Mouse (Mus musculus) liver, postnatal 0 days (tissue): Measurements from ENCODE around the gene Rag1. TPM values are rescaled to one million over a fixed set of nuclear protein-coding genes. Genes with fewer than 3 reads are reported as not detected.

Experiments used
- ATAC-seq: fragments of 200-750 bp; cut with Nextera tagmentation; 2 replicates; pipeline ENCODE4 v1.8.0; 2017; ENCODE audit warnings: mild to moderate bottlenecking, moderate library complexity
- DNase-seq: peaks from one replicate; pipeline ENCODE4 v3.0.0-alpha.2; 2016
- H3K27ac ChIP-seq: fragments of 300-500 bp; sonication (generic); 2 replicates; pipeline ENCODE4 v1.5.1; 2014; ENCODE audit warnings: antibody characterized with exemption, moderate library complexity, mild to moderate bottlenecking, low read depth
- H3K27me3 ChIP-seq: fragments of 300-500 bp; sonication (generic); 2 replicates; pipeline ENCODE4 v1.6.1; 2014; ENCODE audit warnings: low read length, control low read depth, mixed read lengths; ENCODE audit not compliant: insufficient read depth
- H3K36me3 ChIP-seq: fragments of 300-500 bp; sonication (generic); replicated peaks from 2 replicates; pipeline ENCODE4 v1.6.1; 2014; ENCODE audit warnings: mild to moderate bottlenecking, control low read depth, low read length, moderate library complexity, mixed read lengths; ENCODE audit not compliant: insufficient read depth
- H3K4me1 ChIP-seq: fragments of 300-500 bp; sonication (generic); 2 replicates; pipeline ENCODE4 v1.6.1; 2014; ENCODE audit warnings: antibody characterized with exemption, mild to moderate bottlenecking, control low read depth; ENCODE audit not compliant: insufficient read depth
- H3K4me2 ChIP-seq: fragments of 300-500 bp; sonication (generic); 2 replicates; pipeline ENCODE4 v1.6.1; 2014; ENCODE audit warnings: low read depth, mild to moderate bottlenecking, low read length, moderate library complexity, mixed read lengths
- H3K4me3 ChIP-seq: fragments of 300-500 bp; sonication (generic); 2 replicates; pipeline ENCODE4 v1.5.1; 2014; ENCODE audit warnings: low read depth, low read length
- H3K9ac ChIP-seq: fragments of 300-500 bp; sonication (generic); replicated peaks from 2 replicates; pipeline ENCODE4 v1.6.1; 2014; ENCODE audit warnings: mild to moderate bottlenecking, moderate library complexity
- H3K9me3 ChIP-seq: fragments of 300-500 bp; sonication (generic); 2 replicates; pipeline ENCODE4 v1.6.1; 2016; ENCODE audit warnings: mild to moderate bottlenecking, control low read depth, low read length, mixed read lengths
- CTCF ChIP-seq: sonication (generic); IDR thresholded peaks from 2 replicates; pipeline ENCODE4 v1.5.1; 2016; ENCODE audit warnings: antibody characterized with exemption, low read depth
- EP300 ChIP-seq: IDR thresholded peaks from 2 replicates; pipeline ENCODE4 v1.6.1; 2016; ENCODE audit warnings: antibody characterized with exemption, low read depth, mild to moderate bottlenecking
- WGBS: fragments of 180-500 bp; shearing (Covaris S2); extraction: QIAGEN DNeasy Blood & Tissue Kit; methylation state at CpG from one replicate; pipeline ENCODE4 v1.1.7; 2014; ENCODE audit not compliant: insufficient replicate concordance; 5-methylcytosine and 5-hydroxymethylcytosine counted together
- polyA plus RNA-seq: library from polyadenylated mRNA; unstranded; fragments of >200 nt; fragmentation: Nextera tagmentation; extraction: Ambion mirVana; gene quantifications from 2 replicates; pipeline ENCODE4 v1.2.1, GENCODE M21; 2015

The Rag1 gene
- polyA plus RNA-seq, 1 experiment from 2014 or later: 1.1 TPM

DNA sequence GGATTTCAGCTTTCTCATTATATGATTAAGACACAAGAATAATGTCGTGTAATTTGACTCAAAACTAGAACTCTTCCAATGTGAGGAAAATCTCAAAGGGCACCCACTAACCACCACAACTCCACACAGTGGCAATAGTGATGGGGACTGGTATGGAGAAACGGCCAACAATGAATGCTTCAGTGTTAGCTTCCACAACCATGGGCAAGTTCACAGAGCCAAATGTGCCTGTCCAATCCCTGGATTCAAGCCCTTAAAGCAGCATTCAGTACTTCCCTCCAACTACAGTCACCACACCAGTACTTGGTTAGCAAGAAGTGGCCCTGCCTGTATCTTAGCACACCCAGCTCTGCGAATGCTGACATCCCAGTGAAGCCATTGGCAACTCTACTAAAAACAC is 38.4 kb downstream of the Rag1 start:
- H3K9me3 ChIP-seq: no peaks in the 10 kb centered on the region
- H3K27ac ChIP-seq: no peak overlapping the region
- TF ChIP-seq CTCF: no peak
- TF ChIP-seq EP300: no peak
- no peak for ATAC-seq
- H3K9ac ChIP-seq: no peak overlapping the region
- no peak for DNase-seq
- no peaks in the 10 kb centered on the region for H3K27me3 ChIP-seq
- WGBS: 82% methylated on average over 3 of the region's 3 CpGs
- H3K36me3 ChIP-seq: no peaks in the 10 kb centered on the region
- H3K4me1 ChIP-seq: no peaks in the 10 kb centered on the region
- no peak overlapping the region for H3K4me2 ChIP-seq
- H3K4me3 ChIP-seq: no peak overlapping the region

DNA sequence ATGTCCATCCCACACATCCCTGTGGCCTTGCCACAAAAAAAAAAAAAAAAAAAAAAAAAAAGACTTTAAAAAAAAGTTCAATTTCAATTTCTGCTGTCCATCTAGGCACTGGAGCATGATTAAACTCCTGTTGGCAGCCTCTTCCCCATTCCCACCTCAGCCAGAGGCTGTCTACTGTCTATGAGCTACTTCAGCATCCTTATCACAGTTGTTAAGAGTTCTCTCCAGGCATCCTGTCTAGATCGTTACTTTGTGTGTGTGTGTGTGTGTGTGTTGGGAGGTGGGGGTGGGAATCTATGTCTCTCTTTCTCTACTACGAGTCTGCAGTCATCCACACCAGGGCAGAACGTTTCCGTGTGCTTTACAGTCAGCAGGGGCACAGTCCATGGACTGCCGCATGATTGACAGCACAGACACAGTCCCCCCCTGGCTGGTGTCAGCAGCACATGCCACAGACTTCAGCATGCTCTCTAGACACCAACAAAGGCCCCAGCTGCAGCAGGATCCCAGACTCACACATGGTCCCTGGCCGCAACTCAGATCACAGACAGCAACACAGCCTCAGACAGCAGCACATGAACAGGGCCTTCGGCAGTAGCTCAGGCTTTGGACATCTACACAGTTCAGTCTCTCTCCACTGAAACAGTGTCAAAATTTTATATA is 40.9 kb downstream of the Rag1 start:
- 63% methylated on average over 7 of the region's 7 CpGs for WGBS
- Histone ChIP-seq H3K27me3 (no peaks in the 10 kb centered on the region), H3K9me3 (no peaks in the 10 kb centered on the region), H3K4me3 (no peak overlapping the region), H3K4me2 (no peak overlapping the region), H3K9ac (no peak overlapping the region), H3K27ac (no peak overlapping the region), H3K4me1 (no peaks in the 10 kb centered on the region), H3K36me3 (no peaks in the 10 kb centered on the region)
- DNase-seq: peak; percentile 17
- ATAC-seq: no peak
- TF ChIP-seq CTCF: no peak
- no peak for TF ChIP-seq EP300

DNA sequence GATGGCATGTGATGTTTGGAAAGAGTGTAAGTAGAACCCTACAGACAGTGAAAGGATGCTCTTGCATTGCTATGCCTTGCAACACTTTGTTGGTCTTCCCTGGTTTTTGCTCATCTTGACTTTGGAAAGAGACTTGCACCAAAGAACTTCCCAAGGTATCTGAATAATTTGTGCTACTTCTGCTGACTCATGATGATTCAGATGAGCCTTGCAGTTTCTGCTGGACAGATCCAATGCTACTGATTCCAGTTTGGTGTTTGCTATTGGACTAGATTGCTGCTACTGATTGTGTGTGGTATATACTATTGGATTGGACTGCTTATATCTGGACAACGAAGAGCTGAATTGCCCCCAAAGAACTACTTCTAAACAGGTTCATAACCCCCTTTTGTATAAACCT is 46.2 kb downstream of the Rag1 start:
- no peaks in the 10 kb centered on the region for H3K27me3 ChIP-seq
- H3K4me2 ChIP-seq: no peak overlapping the region
- ATAC-seq (no peak), DNase-seq (no peak)
- no peak overlapping the region for H3K27ac ChIP-seq
- H3K9ac ChIP-seq: no peak overlapping the region
- no peaks in the 10 kb centered on the region for H3K36me3 ChIP-seq
- no peaks in the 10 kb centered on the region for H3K9me3 ChIP-seq
- TF ChIP-seq EP300 (no peak), CTCF (no peak)
- WGBS: 76% methylated on average over 1 of the region's 1 CpGs
- H3K4me1 ChIP-seq: no peaks in the 10 kb centered on the region
- no peak overlapping the region for H3K4me3 ChIP-seq

DNA sequence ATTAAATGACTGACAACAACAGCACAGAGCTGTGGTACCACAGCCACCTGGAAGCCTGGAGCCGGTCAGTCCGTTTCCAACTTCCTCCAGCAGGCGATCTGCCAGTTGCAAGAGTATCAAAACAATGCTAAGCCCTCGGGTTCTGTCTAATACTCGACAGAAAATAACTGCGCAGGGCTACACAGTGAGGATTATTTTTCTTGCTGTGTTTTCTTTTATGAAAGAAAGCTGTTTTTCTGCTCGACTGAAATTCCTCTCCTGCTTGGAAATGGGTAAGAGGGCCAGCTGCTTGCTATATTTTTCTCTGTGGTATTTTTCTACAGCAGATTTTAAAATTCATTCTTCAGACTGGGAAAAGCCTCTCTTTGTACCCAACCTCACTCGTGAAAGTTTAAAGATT is 48.6 kb downstream of the Rag1 start:
- Histone ChIP-seq H3K4me2 (no peak overlapping the region), H3K36me3 (no peaks in the 10 kb centered on the region), H3K9ac (no peak overlapping the region), H3K27me3 (no peaks in the 10 kb centered on the region), H3K27ac (peak overlapping the region; percentile 40; the same call in 1 of the 2 replicates), H3K9me3 (no peaks in the 10 kb centered on the region), H3K4me1 (no peaks in the 10 kb centered on the region), H3K4me3 (no peak overlapping the region)
- ATAC-seq (no peak), DNase-seq (peak; percentile 17)
- no peak for TF ChIP-seq CTCF
- whole genome bisulfite sequencing: 40% methylated on average over 8 of the region's 8 CpGs

DNA sequence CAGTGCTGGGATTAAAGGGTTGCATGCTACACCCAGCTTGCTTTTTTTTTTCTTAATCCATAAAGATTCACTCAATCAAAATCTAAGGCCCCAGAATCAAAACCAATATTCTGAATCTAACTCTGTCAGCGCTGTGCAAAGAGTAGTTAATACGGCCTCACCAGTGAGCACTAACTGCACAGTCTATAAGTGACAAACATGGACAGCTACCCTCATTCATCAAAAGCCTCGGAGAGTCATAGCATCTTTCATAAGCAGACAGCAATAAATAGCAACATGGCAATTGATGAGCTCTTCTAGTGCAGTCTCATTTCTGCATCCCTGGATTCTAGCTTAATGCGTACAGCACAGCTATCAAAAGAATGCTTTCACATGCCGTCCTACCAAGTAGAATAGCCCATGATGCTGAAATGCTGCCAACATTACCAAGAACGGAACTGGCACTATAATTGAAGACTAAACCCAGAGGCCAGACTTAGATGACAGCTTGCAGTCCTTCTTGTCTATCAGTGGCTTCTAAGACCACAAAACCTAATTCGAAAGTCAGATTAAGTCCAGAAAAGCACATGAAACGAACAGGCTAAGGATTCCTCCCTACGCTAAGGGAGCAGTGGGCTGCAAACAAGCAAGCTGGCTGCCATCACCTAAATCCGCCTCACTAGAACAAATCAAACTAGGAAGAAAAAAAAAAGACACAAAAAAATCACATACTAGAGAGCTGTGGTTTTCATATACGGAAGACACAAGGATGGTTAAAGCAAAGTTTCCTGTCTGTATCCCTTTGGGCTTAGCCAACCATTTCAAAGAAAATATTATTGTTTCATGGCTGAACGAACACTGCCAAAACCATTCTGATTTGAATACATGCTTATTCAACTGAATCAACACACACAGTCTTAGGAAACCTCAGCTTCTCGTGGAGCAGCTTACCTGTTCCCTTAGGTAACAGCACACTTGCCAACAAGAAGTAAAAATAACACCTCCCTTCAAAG is 50.8 kb downstream of the Rag1 start:
- no peaks in the 10 kb centered on the region for H3K9me3 ChIP-seq
- DNase-seq: no peak

GRCm38 (mm10) chr2:101597186-101597585 is 52.1 kb downstream of the Rag1 start:
- H3K9ac ChIP-seq: no peak overlapping the region
- H3K4me3 ChIP-seq: no peak overlapping the region
- H3K36me3 ChIP-seq: no peaks in the 10 kb centered on the region
- no peak overlapping the region for H3K27ac ChIP-seq
- no peak for ATAC-seq
- no peak overlapping the region for H3K4me2 ChIP-seq
- no peaks in the 10 kb centered on the region for H3K27me3 ChIP-seq
- TF ChIP-seq EP300 (no peak), CTCF (peak; percentile 51)
- DNase-seq: no peak
- no peaks in the 10 kb centered on the region for H3K4me1 ChIP-seq
- no peaks in the 10 kb centered on the region for H3K9me3 ChIP-seq

More for the DNA sequence above, 50.8 kb downstream of the Rag1 start:
- Histone ChIP-seq H3K27ac (no peak overlapping the region), H3K4me2 (0 out of 2 replicates have a peak overlapping the region, but pooled peaks have one; percentile 13), H3K36me3 (no peaks in the 10 kb centered on the region), H3K27me3 (no peaks in the 10 kb centered on the region), H3K9ac (no peak overlapping the region), H3K4me3 (no peak overlapping the region), H3K4me1 (no peaks in the 10 kb centered on the region)
- ATAC-seq: no peak; the same call in 1 of the 2 replicates
- TF ChIP-seq EP300 (no peak; the same call in 1 of the 2 replicates), CTCF (no peak)
- WGBS: 74% methylated on average over 13 of the region's 13 CpGs
